Mouse (Mus musculus): ENCODE data around the gene Dyrk1b. TPM values are rescaled to one million over a fixed set of nuclear protein-coding genes. Genes with fewer than 3 reads are reported as not detected.
"Not testable (repeated sequence)": the region's sequence is repeated elsewhere in the genome, so short reads cannot be mapped to it uniquely, and the experiment has no call there.

The Dyrk1b gene
- 10 to 100 TPM; 49.8 to 50.2 TPM for total RNA-seq (2021)
- long read RNA-seq, experiment 1, transcript Dyrk1b-201 (11 exons, 2,534 nt) = major isoform, 10 of 25 reads
- long read RNA-seq, experiment 1, transcript Dyrk1b-203 (11 exons, 2,018 nt) = minor isoform, 7 of 25 reads
- long read RNA-seq, experiment 1, partial matches to known transcripts = 6 of 25 reads
- long read RNA-seq, experiment 1, other reads (novel, unspliced or antisense) = 2 of 25 reads
- long read RNA-seq, experiment 2, transcript Dyrk1b-201 (11 exons, 2,534 nt) = major isoform, 7 of 17 reads
- long read RNA-seq, experiment 2, transcript Dyrk1b-203 (11 exons, 2,018 nt) = minor isoform, 5 of 17 reads
- long read RNA-seq, experiment 2, partial matches to known transcripts = 2 of 17 reads
- long read RNA-seq, experiment 2, other reads (novel, unspliced or antisense) = 3 of 17 reads

DNA sequence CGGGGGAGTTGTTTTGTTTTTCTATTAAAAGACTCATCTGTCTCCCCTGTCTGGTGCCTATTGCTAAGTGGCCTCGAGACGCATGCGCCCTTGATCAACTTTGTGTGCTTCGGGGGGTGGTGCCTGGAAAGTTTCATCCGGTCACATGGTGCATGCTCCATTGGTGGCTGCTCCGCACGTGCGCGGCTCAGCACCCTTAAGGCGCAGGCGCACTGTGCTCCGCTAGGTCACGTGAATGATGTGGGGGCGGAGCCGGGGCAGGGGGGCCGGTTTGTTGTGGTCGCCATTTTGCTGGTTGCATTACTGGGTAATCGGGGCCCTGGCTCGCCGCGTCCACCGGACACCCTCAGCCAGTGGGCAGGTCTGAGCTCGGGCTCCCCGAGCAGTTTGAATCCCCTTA is at the start of gene Dyrk1b:
Gene Dyrk1b (plus strand): TSS at position 242 of the 400 bp plus-strand sequence.
- intact Hi-C loops (cut with DNase I) = loop anchor here (1.0 kb wide), 1 partner anchor 10 kb away; the partner anchor contains the start of gene Fbl
- Histone ChIP-seq H3K4me3 (peak within 1 kb of the TSS; percentile 100), H3K27ac (peak within 1 kb of the TSS; percentile 98)
- no peak for TF ChIP-seq CTCF (IDR thresholded peaks at IDR 0.05)
- DNase-seq (ENCODE audit: extremely low spot score in 1 of 2, low spot score in 2 of 2) = peak; percentile 97

GRCm38 (mm10) chr7:28137613-28138012 is 41.7 kb upstream of the Dyrk1b start:
- intact Hi-C loops (cut with DNase I) = no loop called here
- TF ChIP-seq CTCF (IDR thresholded peaks at IDR 0.05) = peak; percentile 65
- DNase-seq (ENCODE audit: extremely low spot score in 1 of 2, low spot score in 2 of 2) = peak in 1 of 2 experiments; percentile 29
- H3K4me3 ChIP-seq = no peak overlapping the region
- no peak overlapping the region for H3K27ac ChIP-seq

DNA sequence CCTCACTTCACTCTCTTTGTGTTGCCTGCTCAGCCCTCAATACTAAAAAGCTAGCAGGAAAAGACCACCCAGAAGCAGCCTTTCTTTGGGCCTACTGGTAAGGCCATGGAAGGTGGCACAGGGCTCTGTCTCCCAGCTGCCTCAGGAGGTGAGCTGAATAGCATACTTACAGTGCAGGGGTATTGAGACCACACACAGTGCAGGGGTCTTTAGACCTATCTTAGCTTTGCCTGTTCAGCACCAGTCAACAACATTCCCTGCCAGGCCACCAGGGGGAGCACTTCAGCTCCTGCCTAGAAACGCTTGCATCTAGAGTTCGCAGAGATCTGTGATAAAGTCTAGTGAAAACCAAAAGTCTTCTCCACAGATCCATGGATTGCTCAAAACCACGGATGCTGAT is 31.0 kb upstream of the Dyrk1b start:
- DNase-seq (ENCODE audit: extremely low spot score in 1 of 2, low spot score in 2 of 2) = peak; percentile 26 to 65
- intact Hi-C loops (cut with DNase I) = loop anchor here (2.0 to 5.0 kb wide), 2 partner anchors 64 to 151 kb away; no protein-coding TSS in a partner anchor

DNA sequence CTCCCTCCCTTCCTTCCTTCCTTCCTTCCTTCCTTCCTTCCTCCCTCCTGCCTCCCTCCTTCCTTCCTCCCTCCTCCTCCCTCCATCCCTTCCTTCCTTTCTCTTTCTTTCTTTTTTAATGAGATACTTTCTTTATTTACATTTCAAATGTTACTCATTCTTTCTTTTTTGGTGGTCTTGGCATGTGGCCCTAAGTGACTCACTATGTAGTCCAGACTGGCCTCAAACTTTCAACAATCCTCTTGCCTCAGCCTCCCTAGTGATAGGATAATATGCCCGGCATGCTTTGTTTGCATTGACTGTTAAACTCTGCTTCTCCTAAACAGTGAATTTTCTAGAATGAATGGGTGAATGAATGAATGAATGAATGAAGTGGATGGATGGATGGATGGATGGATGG is 29.4 kb upstream of the Dyrk1b start:
- Histone ChIP-seq H3K4me3 (no peak overlapping the region), H3K27ac (no peak overlapping the region)
- intact Hi-C loops (cut with DNase I) = loop anchor here (1.0 to 5.0 kb wide), 3 partner anchors 62 to 149 kb away; partner anchors contain the start of gene Psmc4
- no peak for TF ChIP-seq CTCF (IDR thresholded peaks at IDR 0.05)
- no peak for DNase-seq (ENCODE audit: extremely low spot score in 1 of 2, low spot score in 2 of 2)

More for the DNA sequence above, 31.0 kb upstream of the Dyrk1b start:
- Histone ChIP-seq H3K4me3 (no peak overlapping the region), H3K27ac (no peak overlapping the region)
- TF ChIP-seq CTCF (IDR thresholded peaks at IDR 0.05) = peak; percentile 94

- intact Hi-C loops (cut with DNase I) = no loop called here
- peak; percentile 70 for TF ChIP-seq CTCF (IDR thresholded peaks at IDR 0.05)
- H3K27ac ChIP-seq = no peak overlapping the region
- peak; percentile 44 to 63 for DNase-seq (ENCODE audit: extremely low spot score in 1 of 2, low spot score in 2 of 2)
- H3K4me3 ChIP-seq = no peak overlapping the region
Observed at GRCm38 (mm10) chr7:28151584-28152221, 27.6 kb upstream of the Dyrk1b start.

DNA sequence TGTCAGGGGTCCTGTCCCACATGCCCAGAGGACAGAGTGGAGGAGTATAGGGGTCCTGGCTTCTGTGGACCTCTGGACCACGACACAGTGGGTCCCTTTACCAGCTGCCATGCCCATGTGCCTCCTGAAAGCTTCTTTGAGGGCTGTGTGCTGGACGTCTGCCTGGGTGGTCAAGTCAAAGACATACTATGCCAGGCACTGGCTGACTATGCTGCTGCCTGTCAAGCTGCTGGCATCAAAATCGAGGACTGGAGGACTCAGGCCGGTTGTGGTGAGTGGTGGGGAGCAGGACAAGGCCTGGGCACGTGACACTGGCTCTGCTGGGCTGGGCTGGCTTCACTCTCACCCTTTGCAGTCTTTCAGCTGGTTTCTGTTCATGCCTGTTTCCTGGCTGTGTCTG is 25.7 kb upstream of the Dyrk1b start:
- H3K27ac ChIP-seq; intact Hi-C loops (cut with DNase I); DNase-seq (ENCODE audit: extremely low spot score in 1 of 2, low spot score in 2 of 2); H3K4me3 ChIP-seq: not testable (repeated sequence)

GRCm38 (mm10) chr7:28159292-28159691 is 20.0 kb upstream of the Dyrk1b start:
- no peak for DNase-seq (ENCODE audit: extremely low spot score in 1 of 2, low spot score in 2 of 2)
- intact Hi-C loops (cut with DNase I) = loop anchor here (5.0 kb wide), 1 partner anchor 52 kb away; no protein-coding TSS in a partner anchor
- no peak for TF ChIP-seq CTCF (IDR thresholded peaks at IDR 0.05)
- Histone ChIP-seq H3K27ac (no peak overlapping the region), H3K4me3 (no peak overlapping the region)

GRCm38 (mm10) chr7:28159893-28160292 is 19.4 kb upstream of the Dyrk1b start:
- intact Hi-C loops (cut with DNase I) = loop anchor here (5.0 kb wide), 1 partner anchor 53 kb away; no protein-coding TSS in a partner anchor
- no peak for DNase-seq (ENCODE audit: extremely low spot score in 1 of 2, low spot score in 2 of 2)
- TF ChIP-seq CTCF (IDR thresholded peaks at IDR 0.05) = no peak
- Histone ChIP-seq H3K4me3 (no peak overlapping the region), H3K27ac (no peak overlapping the region)

GRCm38 (mm10) chr7:28161163-28161749 is 18.0 kb upstream of the Dyrk1b start:
- intact Hi-C loops (cut with DNase I) = no loop called here
- H3K27ac ChIP-seq = no peak overlapping the region
- TF ChIP-seq CTCF (IDR thresholded peaks at IDR 0.05) = no peak
- H3K4me3 ChIP-seq = no peak overlapping the region
- no peak for DNase-seq (ENCODE audit: extremely low spot score in 1 of 2, low spot score in 2 of 2)

- intact Hi-C loops (cut with DNase I) = no loop called here
- TF ChIP-seq CTCF (IDR thresholded peaks at IDR 0.05) = peak; percentile 13
- Histone ChIP-seq H3K4me3 (no peak overlapping the region), H3K27ac (no peak overlapping the region)
- no peak for DNase-seq (ENCODE audit: extremely low spot score in 1 of 2, low spot score in 2 of 2)
Observed at GRCm38 (mm10) chr7:28165406-28165805, 13.9 kb upstream of the Dyrk1b start.

GRCm38 (mm10) chr7:28168320-28169115 is 10.8 kb upstream of the Dyrk1b start:
- peak; percentile 27 to 36 for DNase-seq (ENCODE audit: extremely low spot score in 1 of 2, low spot score in 2 of 2)
- TF ChIP-seq CTCF (IDR thresholded peaks at IDR 0.05) = peak; percentile 77
- H3K4me3 ChIP-seq = peak overlapping the region; percentile 79
- intact Hi-C loops (cut with DNase I) = loop anchor here (1.0 kb wide), 2 partner anchors 11 to 118 kb away; partner anchors contain the start of genes Dyrk1b and Psmc4
- peak overlapping the region; percentile 73 for H3K27ac ChIP-seq

Measured in left cerebral cortex, adult 2 months (tissue).